Mouse (Mus musculus): ENCODE data around the gene Nav2.

DNA sequence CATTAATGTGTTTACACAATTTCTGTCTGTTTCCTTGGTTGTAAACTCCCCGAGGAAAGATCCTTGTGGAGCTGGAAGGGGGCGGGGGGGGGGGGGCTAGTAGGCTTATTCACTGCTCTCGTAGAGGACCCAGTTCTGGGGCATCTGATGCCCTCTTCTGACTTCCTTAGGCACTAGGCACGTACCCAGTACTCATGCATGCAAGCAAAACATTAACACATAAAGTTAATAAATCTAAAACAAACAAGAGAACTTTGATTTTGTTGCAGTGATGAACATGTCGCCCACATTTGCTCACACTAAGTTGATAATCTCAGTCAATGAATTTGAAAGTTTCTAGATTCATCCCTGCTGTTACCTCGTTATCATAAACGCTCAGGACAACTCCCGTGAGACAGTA is 325.8 kb downstream of the Nav2 start:
- TF ChIP-seq BHLHE40 (IDR thresholded peaks at IDR 0.05; ENCODE audit: low read depth, low read length): no peak
- no peak for TF ChIP-seq USF1 (IDR thresholded peaks at IDR 0.05; ENCODE audit: low read depth, low read length)
- TF ChIP-seq POLR2A (IDR thresholded peaks at IDR 0.05; ENCODE audit: low read depth, low read length): no peak
- no peak for TF ChIP-seq E2F4 (IDR thresholded peaks at IDR 0.05; ENCODE audit: insufficient replicate concordance, low read depth, low read length)
- TF ChIP-seq CTCF (conservative IDR thresholded peaks at IDR 0.05 in 1 of 2, IDR thresholded peaks at IDR 0.05 in 1 of 2; ENCODE audit: low read depth in 2 of 2, low read length in 2 of 2): no peak
